ENCODE assay signal across 9 mouse cellular contexts in genomic region chr9:60562443-60563371, GRCm38 (mm10). TPM values are rescaled to one million over a fixed set of nuclear protein-coding genes. Genes with fewer than 3 reads are reported as not detected.
DNase-seq lines count a peak whose midpoint lies in the region; ATAC-seq and TF ChIP-seq lines count a peak whose summit lies in the region.
"Had no signal": no experiment of that assay in that cellular context is flagged by ENCODE, and none has a peak within 500 bp of the region (broad histone marks: within the 10 kb centered on the region; RNA-seq: fewer than 3 reads in every experiment).

No protein-coding gene starts in this region.

- H3K4me2 ChIP-seq in forebrain, postnatal 0 days (ENCODE audit: low read depth): no peak overlapping the region
- H3K4me2 ChIP-seq in forebrain, embryonic 12.5 days: no peak overlapping the region
- H3K4me2 ChIP-seq in intestine, embryonic 15.5 days (replicated peaks): peak overlapping the region; percentile 48
- H3K4me2 ChIP-seq in lung, postnatal 0 days (replicated peaks; ENCODE audit: low read depth, low read length): 0 out of 2 replicates have a peak overlapping the region, but pooled peaks have one; percentile 6

- no peak overlapping the region for H3K9ac ChIP-seq in forebrain, postnatal 0 days
- H3K9ac ChIP-seq in forebrain, embryonic 12.5 days: no peak overlapping the region
- H3K9ac ChIP-seq in intestine, embryonic 15.5 days: no peak overlapping the region
- no peak overlapping the region for H3K9ac ChIP-seq in lung, postnatal 0 days (replicated peaks; ENCODE audit: low read depth)

- TF ChIP-seq CTCF in forebrain, postnatal 0 days (IDR thresholded peaks at IDR 0.05; ENCODE audit: low read depth): no peak; the same call in 1 of the 2 replicates
- peak; percentile 59 for TF ChIP-seq CTCF in lung, postnatal 0 days (IDR thresholded peaks at IDR 0.05)

- ATAC-seq in forebrain, postnatal 0 days: no peak
- ATAC-seq in forebrain, embryonic 12.5 days (ENCODE audit: low FRiP score): no peak
- peak; percentile 75 for ATAC-seq in intestine, embryonic 15.5 days
- ATAC-seq in lung, postnatal 0 days: peak; percentile 38

- WGBS in forebrain, postnatal 0 days: 72% methylated on average over 20 of the region's 20 CpGs
- 73% methylated on average over 20 of the region's 20 CpGs for WGBS in forebrain, embryonic 12.5 days
- WGBS in intestine, embryonic 15.5 days: 30% methylated on average over 20 of the region's 20 CpGs
- WGBS in lung, postnatal 0 days: 41% methylated on average over 20 of the region's 20 CpGs

- peak overlapping the region; percentile 23; the same call in 1 of the 2 replicates for H3K27ac ChIP-seq in forebrain, postnatal 0 days (ENCODE audit: low read depth, low read length)
- no peak overlapping the region for H3K27ac ChIP-seq in forebrain, embryonic 12.5 days
- no peak overlapping the region for H3K27ac ChIP-seq in intestine, embryonic 15.5 days
- H3K27ac ChIP-seq in lung, postnatal 0 days (ENCODE audit: low read length): no peak overlapping the region
- H3K27ac ChIP-seq: macrophage had no signal

- no peaks in the 10 kb centered on the region for H3K36me3 ChIP-seq in forebrain, postnatal 0 days (ENCODE audit: insufficient read depth)
- H3K36me3 ChIP-seq in forebrain, embryonic 12.5 days (replicated peaks): no peaks in the 10 kb centered on the region
- no peaks in the 10 kb centered on the region for H3K36me3 ChIP-seq in intestine, embryonic 15.5 days
- no peaks in the 10 kb centered on the region for H3K36me3 ChIP-seq in lung, postnatal 0 days (ENCODE audit: insufficient read depth, low read length)

- no peak for DNase-seq in forebrain, postnatal 0 days
- peak; percentile 28 for DNase-seq in NIH3T3 (ENCODE audit: low read depth)
- peak; percentile 49 for DNase-seq in lung, postnatal 0 days (ENCODE audit: low spot score)
- DNase-seq in thymus, postnatal 14 days: peak; percentile 31
- no peak for DNase-seq in ovary, postnatal 10 days (ENCODE audit: low spot score)
- no peak for DNase-seq in heart, postnatal 4 days

- no peaks in the 10 kb centered on the region for H3K9me3 ChIP-seq in forebrain, postnatal 0 days (ENCODE audit: low read length)
- no peaks in the 10 kb centered on the region for H3K9me3 ChIP-seq in forebrain, embryonic 12.5 days
- H3K9me3 ChIP-seq in intestine, embryonic 15.5 days: no peaks in the 10 kb centered on the region
- H3K9me3 ChIP-seq in lung, postnatal 0 days (ENCODE audit: low read length): no peaks in the 10 kb centered on the region

- H3K27me3 ChIP-seq in forebrain, postnatal 0 days (ENCODE audit: insufficient read depth, low read length): no peaks in the 10 kb centered on the region
- H3K27me3 ChIP-seq in forebrain, embryonic 12.5 days: no peaks in the 10 kb centered on the region
- H3K27me3 ChIP-seq in intestine, embryonic 15.5 days (replicated peaks): no peaks in the 10 kb centered on the region
- H3K27me3 ChIP-seq in lung, postnatal 0 days (replicated peaks; ENCODE audit: insufficient read depth, low read length): no peaks in the 10 kb centered on the region

- H3K4me1 ChIP-seq in forebrain, postnatal 0 days (ENCODE audit: insufficient read depth): peaks cover 13% of the 10 kb centered on the region
- peaks cover 6% of the 10 kb centered on the region; the same call in 1 of the 2 replicates for H3K4me1 ChIP-seq in forebrain, embryonic 12.5 days
- H3K4me1 ChIP-seq in intestine, embryonic 15.5 days (replicated peaks): peaks cover 10% of the 10 kb centered on the region; the same call in 1 of the 2 replicates
- no peaks in the 10 kb centered on the region for H3K4me1 ChIP-seq in lung, postnatal 0 days (ENCODE audit: insufficient read depth, low read depth, low read length)

- no peak for TF ChIP-seq EP300 in lung, postnatal 0 days (IDR thresholded peaks at IDR 0.05)

- no peak overlapping the region for H3K4me3 ChIP-seq in forebrain, postnatal 0 days (ENCODE audit: low read depth, low read length)
- no peak overlapping the region for H3K4me3 ChIP-seq in forebrain, embryonic 12.5 days (replicated peaks)
- H3K4me3 ChIP-seq in intestine, embryonic 15.5 days (replicated peaks): peak overlapping the region; percentile 16
- H3K4me3 ChIP-seq in lung, postnatal 0 days (ENCODE audit: low read depth, low read length): no peak overlapping the region

RNA-seq across cellular contexts. Expression of gene Thsd4, which starts 40.9 kb away (rescaled TPM):
- 9.2 and 14.2 TPM in 2 replicates for total RNA-seq in forebrain, postnatal 0 days (2014; rRNA removed)
- 2.2 and 3.5 TPM in 2 replicates for polyA plus RNA-seq in forebrain, postnatal 0 days (2015; fragmentation: Nextera tagmentation; extraction: Ambion mirVana)
- polyA plus RNA-seq in forebrain, embryonic 12.5 days (2016; fragmentation: Nextera tagmentation; extraction: Ambion mirVana): 9.4 and 11.2 TPM in 2 replicates
- polyA plus RNA-seq in intestine, embryonic 15.5 days (2015; fragmentation: Nextera tagmentation; extraction: Ambion mirVana): 23.2 and 25.8 TPM in 2 replicates
- polyA plus RNA-seq in lung, postnatal 0 days (2015; fragmentation: Nextera tagmentation; extraction: Ambion mirVana): 3.4 and 3.6 TPM in 2 replicates
- 10 to 100 TPM; 21.7 to 24.1 TPM for total RNA-seq in heart, postnatal 4 days (2021)
- polyA plus RNA-seq: macrophage had no signal

Comparison
In these comparisons a context has a peak if more than half of its experiments do, and no peak if none do; other contexts are left out.
1. ATAC-seq: peak in intestine, embryonic 15.5 days (single experiment) and lung, postnatal 0 days (single experiment); none in forebrain, postnatal 0 days (single experiment) and forebrain, embryonic 12.5 days (single experiment).
2. DNase-seq: peak in NIH3T3 (single experiment), lung, postnatal 0 days (single experiment) and thymus, postnatal 14 days (single experiment); none in forebrain, postnatal 0 days (single experiment), ovary, postnatal 10 days (single experiment) and heart, postnatal 4 days (single experiment).
3. H3K4me2 ChIP-seq: peak in intestine, embryonic 15.5 days (single experiment) and lung, postnatal 0 days (single experiment); none in forebrain, postnatal 0 days (single experiment) and forebrain, embryonic 12.5 days (single experiment).